Mouse (Mus musculus) heart, postnatal 0 days (tissue): ENCODE data around the gene Tmprss12.

Source experiments
- CTCF ChIP-seq: IDR thresholded peaks from 2 replicates; pipeline ENCODE4 v1.5.1; 2016; ENCODE audit warnings: antibody characterized with exemption, control low read depth, low read depth
- EP300 ChIP-seq: IDR thresholded peaks from 2 replicates; pipeline ENCODE4 v1.6.1; 2016; ENCODE audit warnings: antibody characterized with exemption, low read depth

DNA sequence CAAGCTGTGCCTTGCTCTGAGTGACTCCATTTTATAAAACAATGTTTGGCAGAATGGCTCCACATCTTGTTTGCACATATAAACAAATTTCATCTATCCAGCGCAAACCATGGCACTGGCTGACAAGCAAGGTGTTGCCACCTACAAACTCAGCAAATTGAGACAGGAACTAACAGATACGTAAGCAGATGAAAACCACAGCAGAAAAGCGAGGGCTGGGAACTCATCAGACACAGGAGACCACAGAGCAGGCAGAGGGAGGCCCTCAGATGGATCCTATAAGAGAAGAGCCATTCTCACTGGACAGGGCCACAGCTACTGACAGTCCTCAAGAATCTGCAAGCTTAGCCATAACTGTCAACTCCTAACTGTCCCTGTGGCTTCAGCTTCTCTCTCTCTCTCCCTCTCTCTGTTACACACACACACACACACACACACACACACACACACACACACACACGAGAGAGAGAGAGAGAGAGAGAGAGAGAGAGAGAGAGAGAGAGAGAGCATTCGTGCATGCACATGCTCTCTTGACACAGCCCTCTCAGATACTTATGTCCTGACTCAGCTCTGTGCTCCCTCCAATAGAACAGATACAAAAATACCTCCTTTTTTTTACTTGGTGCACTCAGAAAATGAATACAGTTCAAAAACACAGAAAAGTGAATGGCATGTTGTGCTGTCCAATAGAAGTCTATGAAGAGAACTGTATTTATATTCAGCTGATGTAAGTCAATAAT is 14.9 kb upstream of the Tmprss12 start:
- TF ChIP-seq CTCF (no peak), EP300 (no peak)
